Mouse (Mus musculus) heart, embryonic 13.5 days (tissue): ENCODE results near the gene Foxr1. TPM values are rescaled to one million over a fixed set of nuclear protein-coding genes. Genes with fewer than 3 reads are reported as not detected.

Experiments
- ATAC-seq: fragments of 200-750 bp; cut with Nextera tagmentation; 2 replicates; pipeline ENCODE4 v1.8.0; 2017; ENCODE audit warnings: moderate TSS enrichment; ENCODE audit not compliant: insufficient number of reproducible peaks, low FRiP score, low TSS enrichment; ENCODE audit errors: extremely low read depth
- H3K27ac ChIP-seq: fragments of 300-500 bp; sonication (generic); replicated peaks from 2 replicates; pipeline ENCODE4 v1.5.1; 2015; ENCODE audit warnings: moderate library complexity, mild to moderate bottlenecking, inconsistent platforms
- H3K27me3 ChIP-seq: fragments of 300-500 bp; sonication (generic); replicated peaks from 2 replicates; pipeline ENCODE4 v1.6.1; 2015; ENCODE audit warnings: mild to moderate bottlenecking, inconsistent platforms
- H3K36me3 ChIP-seq: fragments of 300-500 bp; sonication (generic); 2 replicates; pipeline ENCODE4 v1.6.1; 2015; ENCODE audit warnings: mild to moderate bottlenecking, inconsistent platforms
- H3K4me1 ChIP-seq: fragments of 300-500 bp; sonication (generic); 2 replicates; pipeline ENCODE4 v1.6.1; 2015; ENCODE audit warnings: inconsistent platforms
- H3K4me2 ChIP-seq: fragments of 300-500 bp; sonication (generic); 2 replicates; pipeline ENCODE4 v1.6.1; 2015; ENCODE audit warnings: inconsistent platforms, mild to moderate bottlenecking, moderate library complexity
- H3K4me3 ChIP-seq: fragments of 300-500 bp; sonication (generic); 2 replicates; pipeline ENCODE4 v1.5.1; 2015; ENCODE audit warnings: moderate library complexity, mild to moderate bottlenecking, inconsistent platforms
- H3K9ac ChIP-seq: fragments of 300-500 bp; sonication (generic); 2 replicates; pipeline ENCODE4 v1.6.1; 2015; ENCODE audit warnings: inconsistent platforms, mild to moderate bottlenecking, moderate library complexity
- H3K9me3 ChIP-seq: fragments of 300-500 bp; sonication (generic); 2 replicates; pipeline ENCODE4 v1.6.1; 2016; ENCODE audit warnings: inconsistent platforms
- WGBS: fragments of 180-500 bp; shearing (Covaris S2); methylation state at CpG from one replicate; pipeline ENCODE4 v1.1.7; 2015; ENCODE audit warnings: mixed read lengths; 5-methylcytosine and 5-hydroxymethylcytosine counted together
- microRNA-seq: library from miRNA; unstranded; fragments of <30 nt; microRNA quantifications from one replicate; pipeline ENCODE4, GENCODE M21; 2016
- polyA plus RNA-seq: library from polyadenylated mRNA; unstranded; fragments of >200 nt; fragmentation: Nextera tagmentation; extraction: Ambion mirVana; gene quantifications from 2 replicates; pipeline ENCODE4 v1.2.1, GENCODE M21; 2015

Gene Foxr1
- polyA plus RNA-seq, 1 experiment from 2014 or later, result not detected

- peak within 1 kb of the TSS; percentile 80 for H3K4me3 ChIP-seq
- WGBS, result under 1% methylated on average over 43 of the region's 43 CpGs
- peak within 1 kb of the TSS; percentile 86 for H3K4me2 ChIP-seq
- H3K4me1 ChIP-seq, result peaks cover 45% of the 10 kb centered on the region
- H3K9me3 ChIP-seq, result no peaks in the 10 kb centered on the region
- H3K27me3 ChIP-seq, result no peaks in the 10 kb centered on the region
- ATAC-seq, result peak; percentile 99
- peak within 1 kb of the TSS; percentile 94 for H3K9ac ChIP-seq
- H3K27ac ChIP-seq, result peak within 1 kb of the TSS; percentile 91
- peaks cover 44% of the 10 kb centered on the region for H3K36me3 ChIP-seq
Measured at GRCm38 (mm10) chr9:44396684-44397411, 44.1 kb downstream of the Foxr1 start, which contains the start of gene Slc37a4. Slc37a4 (plus strand) TSS chr9:44396852.

DNA sequence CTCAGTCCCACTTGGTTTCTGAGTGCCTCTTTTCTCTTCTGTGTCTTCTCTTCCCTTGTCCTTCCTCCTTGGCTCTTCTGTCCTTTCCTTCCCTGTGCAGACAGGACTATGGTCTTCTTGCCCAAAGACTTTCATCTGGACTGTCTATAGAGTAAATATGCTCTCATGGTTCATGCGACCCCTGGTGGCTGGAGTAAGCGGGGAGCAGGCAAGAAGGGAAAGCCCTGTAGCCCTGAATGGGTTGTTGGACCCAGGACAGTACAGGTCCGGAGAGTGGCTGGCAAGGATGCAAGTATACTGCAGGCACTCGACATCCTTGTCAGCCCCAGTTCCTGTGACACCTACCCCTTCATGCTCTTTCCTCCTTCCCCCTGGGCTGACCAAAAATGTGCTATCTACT is 49.5 kb downstream of the Foxr1 start:
- H3K27me3 ChIP-seq, result no peaks in the 10 kb centered on the region
- no peak overlapping the region for H3K4me3 ChIP-seq
- ATAC-seq, result 0 out of 2 replicates have a peak, but pooled peaks have one; percentile 32
- peaks cover 64% of the 10 kb centered on the region for H3K36me3 ChIP-seq
- 35% methylated on average over 4 of the region's 4 CpGs for WGBS
- no peak overlapping the region for H3K27ac ChIP-seq
- no peak overlapping the region for H3K9ac ChIP-seq
- no peaks in the 10 kb centered on the region for H3K9me3 ChIP-seq
- H3K4me2 ChIP-seq, result no peak overlapping the region
- H3K4me1 ChIP-seq, result peaks cover 6% of the 10 kb centered on the region

- H3K27me3 ChIP-seq, result no peaks in the 10 kb centered on the region
- H3K4me3 ChIP-seq, result no peak overlapping the region
- WGBS, result 62% methylated on average over 8 of the region's 8 CpGs
- no peak overlapping the region for H3K27ac ChIP-seq
- no peaks in the 10 kb centered on the region for H3K4me1 ChIP-seq
- peaks cover 86% of the 10 kb centered on the region for H3K36me3 ChIP-seq
- H3K4me2 ChIP-seq, result no peak overlapping the region
- no peaks in the 10 kb centered on the region for H3K9me3 ChIP-seq
- H3K9ac ChIP-seq, result no peak overlapping the region
- no peak for ATAC-seq
Measured at GRCm38 (mm10) chr9:44389273-44389672, 51.7 kb downstream of the Foxr1 start.

DNA sequence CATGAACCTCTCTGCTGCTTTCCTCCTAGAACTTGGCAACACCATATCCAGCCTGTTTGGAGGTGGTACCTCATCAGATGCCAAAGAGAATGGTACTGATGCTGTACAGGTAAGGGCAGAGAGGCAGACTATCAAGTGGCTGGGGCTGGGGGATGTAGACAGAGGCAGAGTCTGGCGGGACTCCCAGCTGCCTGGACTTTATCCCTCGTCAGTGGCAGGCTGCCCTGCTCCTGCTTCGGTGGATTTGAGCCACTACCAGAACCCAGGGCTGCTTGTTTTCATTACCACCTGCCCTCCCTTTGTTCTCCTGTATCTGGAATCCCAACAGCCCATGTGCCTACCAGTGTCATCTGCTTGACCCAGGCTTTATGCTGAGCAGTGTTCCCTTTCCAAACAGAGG is 53.7 kb downstream of the Foxr1 start:
- Histone ChIP-seq H3K27me3 (no peaks in the 10 kb centered on the region), H3K9me3 (no peaks in the 10 kb centered on the region), H3K36me3 (peaks cover 98% of the 10 kb centered on the region), H3K27ac (no peak overlapping the region), H3K9ac (no peak overlapping the region), H3K4me2 (no peak overlapping the region), H3K4me3 (no peak overlapping the region), H3K4me1 (no peaks in the 10 kb centered on the region)
- ATAC-seq, result no peak
- WGBS, result 71% methylated on average over 3 of the region's 3 CpGs

- no peak overlapping the region for H3K9ac ChIP-seq
- H3K4me2 ChIP-seq, result no peak overlapping the region
- ATAC-seq, result no peak
- H3K27me3 ChIP-seq, result no peaks in the 10 kb centered on the region
- H3K36me3 ChIP-seq, result peaks cover 91% of the 10 kb centered on the region
- no peaks in the 10 kb centered on the region for H3K9me3 ChIP-seq
- H3K27ac ChIP-seq, result no peak overlapping the region
- WGBS, result 90% methylated on average over 13 of the region's 13 CpGs
- H3K4me3 ChIP-seq, result no peak overlapping the region
- peaks cover 14% of the 10 kb centered on the region for H3K4me1 ChIP-seq
Measured at GRCm38 (mm10) chr9:44384596-44384995, 56.3 kb downstream of the Foxr1 start.

Small RNA genes lying within 50 kb of the gene (microRNA-seq; reads per million reads assigned to microRNA genes)
- not detected for gene Mir7085

Other genes with a start within 250 kb of the Foxr1 start
- 10.4 and 11.9 TPM in 2 replicates for gene Cbl, start 207.1 kb downstream of the Foxr1 start, polyA plus RNA-seq
- not detected in 2 replicates for gene Ccdc153, start 200.5 kb downstream of the Foxr1 start, polyA plus RNA-seq
- gene Pdzd3, start 189.7 kb downstream of the Foxr1 start, polyA plus RNA-seq, result 0.12 TPM in 1 of 2 replicates, not detected in the other
- gene Nlrx1, start 172.5 kb downstream of the Foxr1 start, polyA plus RNA-seq, result 5.6 and 5.9 TPM in 2 replicates
- 2.1 and 3.5 TPM in 2 replicates for gene Abcg4, start 152.5 kb downstream of the Foxr1 start, polyA plus RNA-seq
- gene Hinfp, start 135.5 kb downstream of the Foxr1 start, polyA plus RNA-seq, result 14.9 and 16.0 TPM in 2 replicates
- 7.1 TPM in 2 replicates for gene C2cd2l, start 120.9 kb downstream of the Foxr1 start, polyA plus RNA-seq
- 33.4 and 34.4 TPM in 2 replicates for gene Dpagt1, start 115.1 kb downstream of the Foxr1 start, polyA plus RNA-seq
- gene H2afx, start 106.4 kb downstream of the Foxr1 start, polyA plus RNA-seq, result 196 and 199 TPM in 2 replicates
- gene Hmbs, start 96.9 kb downstream of the Foxr1 start, polyA plus RNA-seq, result 135 and 149 TPM in 2 replicates
- gene Vps11, start 79.5 kb downstream of the Foxr1 start, polyA plus RNA-seq, result 20.0 and 21.1 TPM in 2 replicates
- gene Hyou1, start 61.6 kb downstream of the Foxr1 start, polyA plus RNA-seq, result 16.0 and 17.5 TPM in 2 replicates
- gene Slc37a4, start 44.3 kb downstream of the Foxr1 start, polyA plus RNA-seq, result 31.4 and 36.4 TPM in 2 replicates
- 1,048 and 1,209 TPM in 2 replicates for gene Rps25, start 34.0 kb downstream of the Foxr1 start, polyA plus RNA-seq
- 78.9 and 89.7 TPM in 2 replicates for gene Trappc4, start 33.5 kb downstream of the Foxr1 start, polyA plus RNA-seq
- gene Ccdc84, start 22.6 kb downstream of the Foxr1 start, polyA plus RNA-seq, result 19.6 and 21.4 TPM in 2 replicates
- not detected in 2 replicates for gene Upk2, start 13.8 kb upstream of the Foxr1 start, polyA plus RNA-seq
- 7.3 and 9.4 TPM in 2 replicates for gene Bcl9l, start 41.7 kb upstream of the Foxr1 start, polyA plus RNA-seq
- gene Cxcr5, start 120.7 kb upstream of the Foxr1 start, polyA plus RNA-seq, result not detected in 2 replicates
- 9.8 and 11.0 TPM in 2 replicates for gene Ddx6, start 163.8 kb upstream of the Foxr1 start, polyA plus RNA-seq
- not detected in 2 replicates for gene Treh, start 232.1 kb upstream of the Foxr1 start, polyA plus RNA-seq